Mouse (Mus musculus) lung, embryonic 15.5 days (tissue): ENCODE measurements around the gene Man1a2. TPM values are rescaled to one million over a fixed set of nuclear protein-coding genes. Genes with fewer than 3 reads are reported as not detected.

Source experiments
- ATAC-seq: fragments of 200-750 bp; cut with Nextera tagmentation; 2 replicates; pipeline ENCODE4 v1.8.0; 2017; ENCODE audit warnings: moderate number of reproducible peaks, borderline replicate concordance; ENCODE audit not compliant: low FRiP score, low TSS enrichment; ENCODE audit errors: extremely low read depth
- H3K27ac ChIP-seq: fragments of 300-500 bp; sonication (generic); 2 replicates; pipeline ENCODE4 v1.5.1; 2015; ENCODE audit warnings: moderate library complexity, mild to moderate bottlenecking, inconsistent platforms
- H3K27me3 ChIP-seq: fragments of 300-500 bp; sonication (generic); 2 replicates; pipeline ENCODE4 v1.6.1; 2015; ENCODE audit warnings: inconsistent platforms
- H3K36me3 ChIP-seq: fragments of 300-500 bp; sonication (generic); 2 replicates; pipeline ENCODE4 v1.6.1; 2015; ENCODE audit warnings: inconsistent platforms
- H3K4me1 ChIP-seq: fragments of 300-500 bp; sonication (generic); 2 replicates; pipeline ENCODE4 v1.6.1; 2015; ENCODE audit warnings: inconsistent platforms
- H3K4me2 ChIP-seq: fragments of 300-500 bp; sonication (generic); 2 replicates; pipeline ENCODE4 v1.6.1; 2015; ENCODE audit warnings: inconsistent platforms, mild to moderate bottlenecking, moderate library complexity
- H3K4me3 ChIP-seq: fragments of 300-500 bp; sonication (generic); 2 replicates; pipeline ENCODE4 v1.5.1; 2015; ENCODE audit warnings: mild to moderate bottlenecking, inconsistent platforms
- H3K9ac ChIP-seq: fragments of 300-500 bp; sonication (generic); 2 replicates; pipeline ENCODE4 v1.6.1; 2015; ENCODE audit warnings: inconsistent platforms
- H3K9me3 ChIP-seq: fragments of 300-500 bp; sonication (generic); 2 replicates; pipeline ENCODE4 v1.6.1; 2016; ENCODE audit warnings: inconsistent platforms
- WGBS: fragments of 180-500 bp; shearing (Covaris S2); methylation state at CpG from one replicate; pipeline ENCODE4 v1.1.7; 2015; 5-methylcytosine and 5-hydroxymethylcytosine counted together
- polyA plus RNA-seq: library from polyadenylated mRNA; unstranded; fragments of >200 nt; fragmentation: Nextera tagmentation; extraction: Ambion mirVana; gene quantifications from 2 replicates; pipeline ENCODE4 v1.2.1, GENCODE M21; 2015

The Man1a2 gene
- polyA plus RNA-seq, 1 experiment from 2014 or later = 72.3 TPM

GRCm38 (mm10) chr3:100681448-100682092 is 3.7 kb downstream of the Man1a2 start:
- Histone ChIP-seq H3K27me3 (no peaks in the 10 kb centered on the region), H3K4me1 (peaks cover 32% of the 10 kb centered on the region), H3K4me3 (peak overlapping the region; percentile 23), H3K9ac (no peak overlapping the region), H3K36me3 (no peaks in the 10 kb centered on the region), H3K27ac (no peak overlapping the region), H3K4me2 (peak overlapping the region; percentile 50), H3K9me3 (no peaks in the 10 kb centered on the region)
- no peak for ATAC-seq
- WGBS = 5% methylated on average over 11 of the region's 11 CpGs

- H3K9me3 ChIP-seq = no peaks in the 10 kb centered on the region
- H3K36me3 ChIP-seq = no peaks in the 10 kb centered on the region
- H3K4me1 ChIP-seq = peaks cover 26% of the 10 kb centered on the region
- no peaks in the 10 kb centered on the region for H3K27me3 ChIP-seq
- no peak overlapping the region for H3K4me2 ChIP-seq
- no peak overlapping the region for H3K9ac ChIP-seq
- H3K27ac ChIP-seq = no peak overlapping the region
- H3K4me3 ChIP-seq = no peak overlapping the region
- WGBS = 49% methylated on average over 2 of the region's 2 CpGs
- no peak for ATAC-seq
Observed at GRCm38 (mm10) chr3:100680226-100680625, 5.1 kb downstream of the Man1a2 start.

GRCm38 (mm10) chr3:100678951-100679570 is 6.2 kb downstream of the Man1a2 start:
- Histone ChIP-seq H3K4me1 (peaks cover 26% of the 10 kb centered on the region), H3K27ac (no peak overlapping the region), H3K36me3 (no peaks in the 10 kb centered on the region), H3K9me3 (no peaks in the 10 kb centered on the region), H3K9ac (no peak overlapping the region), H3K27me3 (no peaks in the 10 kb centered on the region), H3K4me3 (no peak overlapping the region), H3K4me2 (no peak overlapping the region)
- WGBS = 74% methylated on average over 6 of the region's 6 CpGs
- ATAC-seq = no peak

- no peak for ATAC-seq
- H3K27me3 ChIP-seq = no peaks in the 10 kb centered on the region
- no peaks in the 10 kb centered on the region for H3K36me3 ChIP-seq
- H3K9me3 ChIP-seq = no peaks in the 10 kb centered on the region
- H3K9ac ChIP-seq = no peak overlapping the region
- no peak overlapping the region for H3K27ac ChIP-seq
- 76% methylated on average over 4 of the region's 4 CpGs for WGBS
- H3K4me1 ChIP-seq = peaks cover 8% of the 10 kb centered on the region; the same call in 1 of the 2 replicates
- no peak overlapping the region for H3K4me3 ChIP-seq
- H3K4me2 ChIP-seq = no peak overlapping the region
Observed at GRCm38 (mm10) chr3:100675146-100675545, 10.2 kb downstream of the Man1a2 start.

- Histone ChIP-seq H3K27ac (no peak overlapping the region), H3K4me3 (no peak overlapping the region), H3K27me3 (no peaks in the 10 kb centered on the region), H3K9me3 (no peaks in the 10 kb centered on the region), H3K4me2 (no peak overlapping the region), H3K36me3 (no peaks in the 10 kb centered on the region), H3K4me1 (no peaks in the 10 kb centered on the region), H3K9ac (no peak overlapping the region)
- ATAC-seq = no peak
- 80% methylated on average over 2 of the region's 2 CpGs for WGBS
Observed at GRCm38 (mm10) chr3:100670412-100670811, 14.9 kb downstream of the Man1a2 start.

GRCm38 (mm10) chr3:100653291-100653690 is 32.0 kb downstream of the Man1a2 start:
- Histone ChIP-seq H3K4me3 (no peak overlapping the region), H3K36me3 (no peaks in the 10 kb centered on the region), H3K9ac (no peak overlapping the region), H3K9me3 (no peaks in the 10 kb centered on the region), H3K27me3 (no peaks in the 10 kb centered on the region), H3K4me1 (no peaks in the 10 kb centered on the region), H3K4me2 (no peak overlapping the region), H3K27ac (no peak overlapping the region)
- WGBS = 80% methylated on average over 1 of the region's 1 CpGs
- ATAC-seq = no peak

GRCm38 (mm10) chr3:100641581-100641980 is 43.7 kb downstream of the Man1a2 start:
- Histone ChIP-seq H3K9ac (no peak overlapping the region), H3K36me3 (no peaks in the 10 kb centered on the region), H3K27me3 (no peaks in the 10 kb centered on the region), H3K4me3 (no peak overlapping the region), H3K4me1 (no peaks in the 10 kb centered on the region), H3K4me2 (no peak overlapping the region), H3K27ac (no peak overlapping the region), H3K9me3 (no peaks in the 10 kb centered on the region)
- ATAC-seq = no peak
- 95% methylated on average over 8 of the region's 8 CpGs for WGBS

GRCm38 (mm10) chr3:100636255-100636654 is 49.0 kb downstream of the Man1a2 start:
- no peak overlapping the region for H3K9ac ChIP-seq
- ATAC-seq = no peak

GRCm38 (mm10) chr3:100634821-100635220 is 50.5 kb downstream of the Man1a2 start:
- 90% methylated on average over 4 of the region's 4 CpGs for WGBS
- H3K27ac ChIP-seq = no peak overlapping the region
- ATAC-seq = no peak

More at GRCm38 (mm10) chr3:100636255-100636654, 49.0 kb downstream of the Man1a2 start:
- Histone ChIP-seq H3K4me3 (no peak overlapping the region), H3K4me1 (no peaks in the 10 kb centered on the region), H3K27me3 (no peaks in the 10 kb centered on the region), H3K4me2 (no peak overlapping the region), H3K27ac (no peak overlapping the region), H3K9me3 (no peaks in the 10 kb centered on the region), H3K36me3 (no peaks in the 10 kb centered on the region)
- WGBS = 78% methylated on average over 2 of the region's 2 CpGs

GRCm38 (mm10) chr3:100618511-100618910 is 66.8 kb downstream of the Man1a2 start:
- Histone ChIP-seq H3K9me3 (no peaks in the 10 kb centered on the region), H3K36me3 (no peaks in the 10 kb centered on the region), H3K27ac (no peak overlapping the region), H3K27me3 (no peaks in the 10 kb centered on the region), H3K4me1 (peaks cover 4% of the 10 kb centered on the region; the same call in 1 of the 2 replicates), H3K4me2 (no peak overlapping the region), H3K9ac (no peak overlapping the region), H3K4me3 (no peak overlapping the region)
- no peak for ATAC-seq
- 45% methylated on average over 4 of the region's 4 CpGs for whole genome bisulfite sequencing

More at GRCm38 (mm10) chr3:100634821-100635220, 50.5 kb downstream of the Man1a2 start:
- Histone ChIP-seq H3K36me3 (no peaks in the 10 kb centered on the region), H3K27me3 (no peaks in the 10 kb centered on the region), H3K4me3 (no peak overlapping the region), H3K9ac (no peak overlapping the region), H3K9me3 (no peaks in the 10 kb centered on the region), H3K4me2 (no peak overlapping the region), H3K4me1 (no peaks in the 10 kb centered on the region)

GRCm38 (mm10) chr3:100610916-100611315 is 74.4 kb downstream of the Man1a2 start:
- Histone ChIP-seq H3K4me3 (no peak overlapping the region), H3K27ac (no peak overlapping the region), H3K4me1 (no peaks in the 10 kb centered on the region), H3K36me3 (no peaks in the 10 kb centered on the region), H3K9me3 (no peaks in the 10 kb centered on the region), H3K4me2 (no peak overlapping the region), H3K9ac (no peak overlapping the region), H3K27me3 (no peaks in the 10 kb centered on the region)
- WGBS = 29% methylated on average over 1 of the region's 1 CpGs
- no peak for ATAC-seq

GRCm38 (mm10) chr3:100604539-100604938 is 80.8 kb downstream of the Man1a2 start:
- WGBS = 73% methylated on average over 2 of the region's 2 CpGs
- no peak overlapping the region for H3K9ac ChIP-seq
- H3K4me3 ChIP-seq = no peak overlapping the region
- H3K36me3 ChIP-seq = no peaks in the 10 kb centered on the region
- no peak overlapping the region for H3K27ac ChIP-seq
- peak; percentile 35; the same call in 1 of the 2 replicates for ATAC-seq
- H3K27me3 ChIP-seq = no peaks in the 10 kb centered on the region
- H3K4me2 ChIP-seq = no peak overlapping the region
- no peaks in the 10 kb centered on the region for H3K4me1 ChIP-seq
- H3K9me3 ChIP-seq = no peaks in the 10 kb centered on the region
